Mouse (Mus musculus): ENCODE results near the gene Pgs1.

Gene Pgs1

GRCm38 (mm10) chr11:117976081-117976582 lies 10.0 kb upstream of the Pgs1 start:
- no peak for DNase-seq (ENCODE audit: low spot score)

DNA sequence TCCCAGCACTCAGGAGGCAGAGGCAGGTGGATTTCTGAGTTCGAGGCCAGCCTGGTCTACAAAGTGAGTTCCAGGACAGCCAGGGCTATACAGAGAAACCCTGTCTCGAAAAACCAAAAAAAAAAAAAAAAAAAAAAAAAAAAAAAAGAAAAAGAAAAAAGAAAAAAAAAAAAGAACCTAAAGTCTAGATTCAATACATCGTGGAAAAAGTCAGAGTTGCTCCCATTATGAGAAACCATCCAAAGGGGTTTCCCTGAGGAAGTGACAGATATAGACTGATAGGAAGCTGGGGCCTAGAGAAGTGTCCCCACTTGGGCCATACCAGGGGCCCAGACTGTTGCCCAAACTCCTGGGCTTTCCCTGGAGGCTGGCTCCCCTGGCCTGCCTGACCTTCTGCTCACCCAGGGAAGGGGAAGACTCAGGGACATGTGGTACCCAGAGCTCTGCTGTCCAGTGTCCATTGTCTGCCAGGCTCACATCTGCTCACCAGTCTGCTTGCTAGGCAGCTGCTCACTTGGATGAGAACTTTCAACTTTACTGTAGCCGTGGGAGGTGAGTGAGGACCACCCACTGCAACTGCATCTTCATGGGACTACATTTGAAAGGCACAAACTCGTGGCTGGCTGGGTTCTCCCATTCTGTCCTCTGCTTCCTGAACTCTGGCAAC lies 8.3 kb upstream of the Pgs1 start:
- no peak for DNase-seq (ENCODE audit: low spot score)

DNA sequence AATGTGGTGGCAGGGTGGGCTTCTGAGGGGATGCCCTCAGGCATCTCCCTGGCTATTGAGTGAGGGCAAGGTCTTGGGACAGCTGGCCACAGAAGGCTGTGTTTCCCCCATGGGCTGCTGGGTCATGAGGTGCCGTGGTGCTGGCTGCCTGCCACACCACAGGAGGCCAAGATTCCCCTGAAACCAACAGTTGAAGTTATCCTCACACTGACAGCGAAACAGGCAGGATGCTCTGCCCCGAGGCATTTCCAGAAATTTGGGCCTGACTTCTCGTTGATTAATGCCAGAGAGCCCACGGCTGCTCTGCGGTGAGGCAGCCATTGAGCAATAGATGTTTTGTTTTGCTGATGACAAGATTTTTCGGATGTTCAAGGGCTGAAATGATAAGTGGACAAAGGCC lies 6.7 kb upstream of the Pgs1 start:
- no peak for DNase-seq (ENCODE audit: low spot score)

- no peak for DNase-seq (ENCODE audit: low spot score)
These were observed 3.7 kb upstream of the Pgs1 start for GRCm38 (mm10) chr11:117982426-117982825.

GRCm38 (mm10) chr11:117983770-117984169 lies 2.3 kb upstream of the Pgs1 start:
- DNase-seq (ENCODE audit: low spot score), result no peak

DNA sequence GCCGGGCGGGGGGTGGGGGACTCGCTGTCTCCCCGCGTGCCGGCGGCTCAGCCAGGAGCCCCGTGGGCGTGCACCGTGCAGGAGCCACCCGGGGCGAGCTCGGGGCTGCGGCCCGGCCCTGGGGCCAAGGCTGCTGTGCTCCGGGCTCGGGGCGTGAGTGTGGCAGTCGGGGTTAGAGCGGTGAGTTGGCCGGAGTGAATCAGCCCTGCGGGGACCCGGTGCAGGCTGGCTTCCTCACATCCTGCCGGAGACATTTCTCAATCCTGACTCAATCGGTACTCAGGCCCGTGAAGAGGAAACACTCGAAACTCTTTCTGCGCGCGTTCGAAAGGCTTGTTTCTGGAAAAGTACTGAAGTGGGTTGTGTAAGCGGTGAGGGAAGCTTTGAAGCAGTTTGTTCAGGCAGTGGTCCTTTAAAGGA lies 950 bp downstream of the Pgs1 start:
- no peak for DNase-seq (ENCODE audit: low spot score)

GRCm38 (mm10) chr11:117987968-117988367 lies 1.9 kb downstream of the Pgs1 start:
- DNase-seq (ENCODE audit: low spot score), result no peak

DNA sequence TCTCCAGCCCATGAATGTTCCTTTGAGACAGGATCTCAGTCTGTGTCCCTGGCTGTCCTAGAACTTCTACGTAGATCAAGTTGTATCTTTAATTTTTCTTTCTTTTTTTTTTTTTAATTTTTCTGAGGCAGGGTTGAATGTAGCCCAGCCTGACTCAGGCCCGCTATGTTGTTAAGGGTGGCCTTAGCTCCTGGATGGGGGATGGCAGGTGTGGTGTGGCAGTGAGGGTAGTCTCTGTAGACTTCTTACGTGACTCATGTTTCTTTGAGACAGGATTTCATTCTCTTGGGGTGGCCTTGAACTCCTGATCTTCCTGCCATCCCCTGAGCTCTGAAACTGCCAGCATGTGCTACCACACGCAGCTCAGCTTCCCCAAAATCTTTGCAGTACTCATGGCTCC lies 3.1 kb downstream of the Pgs1 start:
- no peak for DNase-seq (ENCODE audit: low spot score)

GRCm38 (mm10) chr11:117989926-117990325 lies 3.8 kb downstream of the Pgs1 start:
- DNase-seq (ENCODE audit: low spot score), result no peak

DNA sequence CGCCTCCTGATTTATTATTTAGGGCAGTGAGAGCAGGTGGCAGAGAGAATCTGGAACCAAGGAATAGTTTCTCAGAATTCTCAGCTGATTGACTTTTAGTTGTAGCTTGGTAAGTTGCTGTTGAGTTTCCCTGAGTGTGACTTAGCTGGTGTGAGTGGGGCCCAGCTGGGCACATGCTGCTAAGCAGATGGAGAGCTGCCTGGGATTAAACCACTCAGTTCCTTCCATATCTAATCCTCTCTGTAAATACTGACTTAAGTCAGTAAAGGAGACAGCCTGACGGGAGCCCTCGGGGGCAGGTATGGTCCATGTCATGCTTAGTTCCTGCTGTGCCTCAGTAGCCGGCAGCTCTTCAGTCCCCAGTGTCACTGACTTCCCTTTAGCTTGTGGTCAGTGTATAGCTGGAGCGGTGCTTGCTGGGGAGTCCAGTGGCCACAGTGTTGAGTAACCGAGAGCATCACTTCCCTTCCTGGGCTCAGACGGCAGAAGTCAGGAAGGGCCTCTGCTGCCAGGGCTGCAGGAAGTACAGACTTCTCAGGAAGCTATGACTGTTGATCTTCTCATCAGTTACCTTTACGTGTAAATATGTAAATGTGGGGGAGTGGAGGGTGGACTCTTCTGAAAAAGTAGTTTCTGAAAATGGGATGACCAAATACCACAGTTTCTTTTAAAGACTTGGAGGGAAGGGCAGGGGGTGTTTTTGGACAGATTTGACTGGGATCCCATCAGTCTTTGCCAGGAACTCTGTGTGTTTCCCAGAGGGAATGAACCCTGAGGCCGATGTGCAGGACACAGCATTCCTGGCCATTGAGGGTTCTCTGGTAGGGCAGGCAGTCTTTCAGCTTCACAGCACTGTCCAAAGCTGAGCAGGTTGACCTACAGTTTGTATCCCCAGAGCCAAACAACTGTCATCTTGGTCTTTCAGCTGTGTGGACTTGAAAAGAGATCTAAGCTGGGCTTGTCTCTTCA lies 5.7 kb downstream of the Pgs1 start:
- DNase-seq (ENCODE audit: low spot score), result no peak

DNA sequence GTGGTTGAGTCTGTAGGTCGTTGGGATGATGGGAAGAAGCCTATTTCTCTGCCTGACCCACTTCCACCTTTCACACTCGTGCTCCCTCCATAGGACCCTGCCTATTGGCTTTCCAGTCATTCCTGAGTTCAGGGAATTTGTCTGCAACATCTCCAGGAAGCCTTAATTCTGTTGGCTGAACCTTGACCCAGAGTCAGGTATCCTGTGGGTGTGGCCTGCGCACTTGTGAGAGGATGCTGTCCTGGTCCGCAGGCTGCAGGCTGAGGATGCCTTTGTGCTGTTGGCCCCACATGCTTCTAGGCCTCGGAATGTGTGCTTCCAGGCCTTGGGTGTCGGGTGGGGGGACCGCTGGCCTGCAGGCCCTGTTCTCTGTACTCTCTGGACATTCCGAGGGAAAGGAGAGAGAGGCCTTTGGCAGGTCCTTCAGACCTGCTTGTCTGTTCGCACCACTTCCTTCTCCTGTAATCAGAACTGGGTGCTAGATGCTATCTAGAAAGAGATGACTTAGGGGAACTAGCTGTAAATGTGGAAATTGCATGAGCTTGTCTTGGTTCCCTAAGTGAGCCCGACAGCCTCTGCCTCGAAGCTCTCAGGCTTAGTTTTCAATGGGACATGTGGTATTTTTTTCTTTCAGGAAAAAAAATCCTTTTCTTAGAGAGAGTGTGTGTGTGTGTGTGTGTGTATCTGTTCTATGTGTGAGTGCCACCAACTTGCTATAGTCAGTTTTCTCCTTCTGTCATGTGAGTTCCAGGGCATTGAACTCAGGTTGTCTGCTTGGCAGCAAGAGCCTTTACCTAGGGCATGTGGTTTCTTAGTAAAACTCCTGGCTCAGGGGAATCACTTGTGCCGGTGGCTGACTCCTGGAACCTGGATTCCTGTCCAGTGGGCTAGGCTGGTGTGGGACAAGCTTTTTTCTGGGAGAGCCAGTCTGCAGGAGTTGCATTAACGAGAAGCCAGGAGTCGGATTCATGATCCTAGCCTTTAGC lies 7.4 kb downstream of the Pgs1 start:
- no peak for DNase-seq (ENCODE audit: low spot score)

- no peak for DNase-seq (ENCODE audit: low spot score)
These were observed 8.4 kb downstream of the Pgs1 start for GRCm38 (mm10) chr11:117994250-117995057.

DNA sequence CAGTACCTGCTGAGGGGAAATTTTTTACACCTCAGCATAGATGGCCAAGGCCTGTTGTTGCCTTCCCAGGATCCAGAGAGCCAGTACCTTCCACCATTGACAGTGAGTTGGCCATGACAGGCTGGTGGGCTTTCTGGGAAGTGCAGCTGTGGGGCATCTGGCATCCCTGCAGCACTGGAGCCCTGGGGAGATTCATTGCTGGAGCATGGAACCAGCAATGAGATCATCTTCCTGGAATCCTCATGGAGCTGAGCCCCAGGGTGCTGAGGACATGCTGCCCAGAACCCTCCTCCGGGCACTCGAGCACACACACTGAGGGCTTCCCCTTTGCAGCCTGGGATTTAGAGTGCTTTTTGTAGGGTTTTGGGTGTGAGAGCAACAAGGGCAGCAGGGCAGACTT lies 9.2 kb downstream of the Pgs1 start:
- DNase-seq (ENCODE audit: low spot score), result no peak

DNA sequence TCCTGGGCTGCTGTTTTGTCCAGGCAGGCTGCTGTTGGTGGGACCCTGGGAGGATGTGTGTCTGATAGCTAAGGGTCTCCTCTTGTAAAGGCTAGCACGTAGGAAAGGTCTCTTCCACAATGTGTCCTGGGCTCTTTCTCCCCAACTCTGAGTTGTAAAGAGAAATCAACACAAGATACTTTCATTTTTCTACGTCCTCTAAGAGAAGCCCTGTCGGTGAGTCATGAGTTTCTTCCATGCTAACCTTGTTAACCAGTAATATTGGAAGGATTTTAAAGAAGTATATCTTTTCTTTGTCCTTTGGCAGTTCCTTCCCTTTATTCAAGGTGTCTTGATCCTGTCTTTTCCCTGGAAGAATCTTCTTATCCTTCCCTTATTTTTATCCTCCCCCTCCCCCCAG lies 9.6 kb downstream of the Pgs1 start:
- DNase-seq (ENCODE audit: low spot score), result no peak

- DNase-seq (ENCODE audit: low spot score), result no peak
These were observed 10.0 kb downstream of the Pgs1 start for GRCm38 (mm10) chr11:117996066-117996465.

DNA sequence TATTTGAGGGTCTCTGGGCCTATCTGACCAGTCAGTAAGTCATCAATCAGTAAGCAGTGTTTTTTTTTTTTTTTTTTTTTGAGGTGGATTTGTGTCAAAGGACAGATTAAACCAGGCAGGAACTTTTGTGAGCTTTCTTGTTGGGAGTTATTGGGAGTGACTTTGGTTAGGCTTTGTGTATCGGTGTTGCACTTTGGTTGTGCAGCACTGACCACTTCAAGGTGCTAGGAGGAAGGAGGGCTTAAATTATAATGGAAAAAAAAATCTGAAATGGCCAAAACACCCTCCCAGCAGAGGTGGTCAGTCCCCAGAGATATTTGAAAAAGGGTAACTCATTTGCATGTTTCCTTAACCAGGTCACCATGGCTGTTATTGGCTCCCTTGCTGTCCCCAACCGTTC lies 11.0 kb downstream of the Pgs1 start:
- no peak for DNase-seq (ENCODE audit: low spot score)

- DNase-seq (ENCODE audit: low spot score), result no peak
These were observed 12.3 kb downstream of the Pgs1 start for GRCm38 (mm10) chr11:117998356-117998755.

GRCm38 (mm10) chr11:117999260-117999934 lies 13.3 kb downstream of the Pgs1 start:
- no peak for DNase-seq (ENCODE audit: low spot score)

DNA sequence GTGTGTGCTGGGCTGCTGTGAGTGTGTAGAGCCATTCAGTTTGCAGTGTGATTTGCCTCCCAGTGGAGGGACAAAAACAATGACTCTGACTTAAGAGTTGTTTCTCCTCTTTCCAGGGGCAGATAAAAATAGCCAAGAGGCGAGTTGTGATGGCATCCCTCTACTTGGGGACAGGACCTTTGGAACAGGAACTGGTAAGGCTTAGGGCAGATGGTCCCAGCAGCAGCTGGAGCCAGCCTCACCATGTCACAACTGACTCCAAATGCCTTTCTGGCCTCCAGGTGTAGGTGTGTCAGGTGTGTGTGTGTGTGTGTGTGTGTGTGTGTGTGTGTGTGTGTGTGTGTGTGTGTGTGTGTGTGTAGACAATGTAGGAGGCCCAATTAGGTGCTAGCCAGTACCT lies 14.0 kb downstream of the Pgs1 start:
- DNase-seq (ENCODE audit: low spot score), result no peak

- DNase-seq (ENCODE audit: low spot score), result no peak
These were observed 14.6 kb downstream of the Pgs1 start for GRCm38 (mm10) chr11:118000565-118001215.

All from ovary, postnatal 14 days (tissue).